Mouse (Mus musculus): ENCODE data around the gene Rnf126. TPM values are rescaled to one million over a fixed set of nuclear protein-coding genes. Genes with fewer than 3 reads are reported as not detected.
"Not testable (repeated sequence)": the region's sequence is repeated elsewhere in the genome, so short reads cannot be mapped to it uniquely, and the experiment has no call there.

Rnf126 gene
- polyA plus RNA-seq, 1 experiment from 2014 or later, result 118 TPM

DNA sequence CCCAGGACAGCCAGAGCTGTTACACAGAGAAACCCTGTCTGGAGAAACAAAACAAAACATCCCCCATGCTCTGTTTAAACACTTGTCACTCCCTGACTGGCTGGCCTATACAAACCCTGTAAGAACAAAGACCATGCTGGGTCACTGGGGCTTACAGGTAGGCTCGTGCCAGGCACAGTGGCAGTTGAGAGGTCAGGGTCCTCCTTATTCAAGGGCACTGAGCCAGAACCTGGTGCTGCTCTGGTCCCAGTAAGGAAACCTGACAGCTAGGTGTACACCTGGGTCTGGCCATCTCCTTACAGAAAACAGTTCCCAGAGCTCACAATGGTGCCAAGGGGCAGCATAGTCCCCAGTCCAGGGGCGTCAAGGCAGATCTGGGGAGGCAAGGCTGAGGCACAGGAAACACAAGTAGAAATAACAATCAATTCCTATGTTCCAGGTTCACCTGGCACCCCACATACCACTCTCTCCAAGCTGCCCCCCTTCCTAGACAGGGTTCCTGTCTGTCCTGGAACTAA is 1.5 kb downstream of the Rnf126 start:
- ATAC-seq (replicated peaks; ENCODE audit: low FRiP score) (no peak), DNase-seq (ENCODE audit: low spot score) (no peak)
- H3K4me2 ChIP-seq (ENCODE audit: low read depth, low read length, severe bottlenecking), result peak overlapping the region; percentile 91
- 68% methylated on average over 2 of the region's 2 CpGs for WGBS
- H3K9me3 ChIP-seq (ENCODE audit: control insufficient read depth, low read length), result no peaks in the 10 kb centered on the region
- no peaks in the 10 kb centered on the region for H3K27me3 ChIP-seq (ENCODE audit: control insufficient read depth, insufficient read depth, low read length)
- peak overlapping the region; percentile 96 for H3K4me3 ChIP-seq (ENCODE audit: low read depth, low read length)
- peaks cover 14% of the 10 kb centered on the region for H3K36me3 ChIP-seq (ENCODE audit: control insufficient read depth, insufficient read depth, low read length)
- peaks cover 10% of the 10 kb centered on the region for H3K4me1 ChIP-seq (replicated peaks; ENCODE audit: control insufficient read depth, insufficient read depth, low read length)
- peak overlapping the region; percentile 96 for H3K9ac ChIP-seq (ENCODE audit: low read length)
- H3K27ac ChIP-seq (ENCODE audit: low read depth, low read length), result no peak overlapping the region

DNA sequence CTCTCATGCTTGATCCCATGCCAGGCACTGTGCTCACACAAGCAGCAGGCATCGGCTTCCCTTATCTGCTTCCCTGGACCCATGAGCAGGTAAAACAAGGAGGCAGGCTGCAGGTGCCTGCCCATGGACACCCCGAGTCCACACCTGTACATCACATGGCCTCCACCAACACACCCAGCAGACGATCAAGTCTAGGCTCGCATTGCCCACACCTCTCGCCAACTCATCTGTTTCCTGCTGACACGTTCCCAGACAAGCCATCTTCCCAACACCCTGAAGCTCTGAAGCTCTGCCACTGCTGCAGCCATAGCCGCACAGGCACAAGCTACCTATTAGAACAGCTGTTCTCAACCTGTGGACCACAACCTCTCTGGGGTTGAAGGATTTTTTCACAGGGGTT is 2.5 kb downstream of the Rnf126 start:
- Histone ChIP-seq H3K4me1 (replicated peaks; ENCODE audit: control insufficient read depth, insufficient read depth, low read length) (peaks cover 10% of the 10 kb centered on the region), H3K27me3 (ENCODE audit: control insufficient read depth, insufficient read depth, low read length) (no peaks in the 10 kb centered on the region), H3K4me3 (ENCODE audit: low read depth, low read length) (no peak overlapping the region), H3K36me3 (ENCODE audit: control insufficient read depth, insufficient read depth, low read length) (peaks cover 15% of the 10 kb centered on the region), H3K9ac (ENCODE audit: low read length) (no peak overlapping the region), H3K27ac (ENCODE audit: low read depth, low read length) (no peak overlapping the region), H3K4me2 (ENCODE audit: low read depth, low read length, severe bottlenecking) (no peak overlapping the region), H3K9me3 (ENCODE audit: control insufficient read depth, low read length) (no peaks in the 10 kb centered on the region)
- DNase-seq (ENCODE audit: low spot score), result no peak
- WGBS, result 94% methylated on average over 7 of the region's 7 CpGs
- ATAC-seq (replicated peaks; ENCODE audit: low FRiP score), result no peak

DNA sequence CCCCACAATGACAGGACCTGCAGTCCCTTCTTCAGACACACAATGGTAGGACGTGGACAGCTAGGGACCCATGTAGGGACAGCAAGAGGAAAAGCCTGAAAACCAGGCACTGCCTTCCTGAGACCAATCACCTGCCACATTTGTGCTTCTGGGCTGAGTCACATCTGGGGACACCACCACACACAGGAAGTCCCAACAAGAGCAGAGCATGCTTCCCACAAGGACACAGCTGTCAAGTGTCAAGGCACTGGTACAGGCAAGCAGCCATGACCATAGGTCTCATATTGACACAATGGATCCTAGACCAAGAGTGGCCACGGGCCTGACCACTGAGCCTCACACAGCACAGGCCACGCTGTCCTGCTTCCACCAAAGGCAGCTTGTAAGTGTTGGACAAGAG is 3.9 kb downstream of the Rnf126 start:
- H3K9me3 ChIP-seq (ENCODE audit: control insufficient read depth, low read length), result no peaks in the 10 kb centered on the region
- no peak overlapping the region for H3K4me3 ChIP-seq (ENCODE audit: low read depth, low read length)
- DNase-seq (ENCODE audit: low spot score) (no peak), ATAC-seq (replicated peaks; ENCODE audit: low FRiP score) (no peak)
- no peak overlapping the region for H3K4me2 ChIP-seq (ENCODE audit: low read depth, low read length, severe bottlenecking)
- peaks cover 22% of the 10 kb centered on the region for H3K36me3 ChIP-seq (ENCODE audit: control insufficient read depth, insufficient read depth, low read length)
- H3K27ac ChIP-seq (ENCODE audit: low read depth, low read length), result no peak overlapping the region
- 97% methylated on average over 3 of the region's 3 CpGs for WGBS
- H3K4me1 ChIP-seq (replicated peaks; ENCODE audit: control insufficient read depth, insufficient read depth, low read length), result peaks cover 8% of the 10 kb centered on the region
- H3K9ac ChIP-seq (ENCODE audit: low read length), result no peak overlapping the region
- no peaks in the 10 kb centered on the region for H3K27me3 ChIP-seq (ENCODE audit: control insufficient read depth, insufficient read depth, low read length)

DNA sequence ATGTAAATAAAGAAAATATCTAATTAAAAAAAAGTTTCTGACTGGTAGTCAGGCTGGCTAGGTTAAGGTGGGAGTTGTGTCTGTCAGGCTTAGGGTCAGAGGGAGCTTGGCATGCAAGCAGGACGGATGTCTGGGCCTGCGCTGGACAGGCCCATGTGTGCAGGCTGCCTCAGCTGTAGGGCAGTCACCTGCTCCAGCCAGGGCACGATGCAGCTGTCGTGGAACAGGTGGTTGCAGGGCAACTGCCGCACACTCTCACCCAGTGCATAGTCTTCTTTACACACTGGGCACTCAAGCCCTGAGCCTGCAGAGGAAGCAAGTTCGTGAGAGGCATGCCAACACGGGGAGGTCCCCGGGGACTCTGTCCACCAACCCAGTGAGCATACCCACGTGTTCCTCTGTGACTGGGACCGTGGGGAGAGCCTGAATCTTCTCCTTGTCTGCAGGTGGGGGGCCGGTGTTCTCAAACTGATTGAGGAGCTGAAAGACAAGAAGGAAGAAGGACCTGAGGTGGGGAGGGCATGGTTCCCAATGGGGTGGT is 6.1 kb downstream of the Rnf126 start:
- Histone ChIP-seq H3K4me3 (ENCODE audit: low read depth, low read length) (no peak overlapping the region), H3K9me3 (ENCODE audit: control insufficient read depth, low read length) (no peaks in the 10 kb centered on the region), H3K9ac (ENCODE audit: low read length) (no peak overlapping the region), H3K27me3 (ENCODE audit: control insufficient read depth, insufficient read depth, low read length) (no peaks in the 10 kb centered on the region), H3K36me3 (ENCODE audit: control insufficient read depth, insufficient read depth, low read length) (peaks cover 27% of the 10 kb centered on the region), H3K4me1 (replicated peaks; ENCODE audit: control insufficient read depth, insufficient read depth, low read length) (peaks cover 3% of the 10 kb centered on the region), H3K27ac (ENCODE audit: low read depth, low read length) (no peak overlapping the region), H3K4me2 (ENCODE audit: low read depth, low read length, severe bottlenecking) (no peak overlapping the region)
- ATAC-seq (replicated peaks; ENCODE audit: low FRiP score), result no peak
- WGBS, result 93% methylated on average over 11 of the region's 11 CpGs
- DNase-seq (ENCODE audit: low spot score), result no peak

DNA sequence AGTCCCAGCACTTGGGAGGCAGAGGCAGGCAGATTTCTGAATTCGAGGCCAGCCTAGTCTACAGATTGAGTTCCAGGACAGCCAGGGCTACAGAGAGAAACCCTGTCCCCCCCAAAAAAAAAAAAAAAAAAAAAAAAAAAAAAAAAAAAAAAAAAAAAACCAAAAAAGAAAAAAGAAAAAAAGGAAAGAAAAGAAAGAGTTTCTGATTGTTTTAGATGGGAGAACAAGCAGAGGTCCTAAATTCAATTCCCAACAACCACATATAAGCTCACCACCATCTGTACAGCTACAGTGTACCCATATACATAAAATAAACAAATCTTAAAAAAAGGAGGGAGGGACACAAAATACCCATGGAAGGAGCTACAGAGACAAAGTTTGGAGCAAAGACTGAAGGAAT is 7.1 kb downstream of the Rnf126 start:
- not testable (repeated sequence) for H3K4me1 ChIP-seq (replicated peaks; ENCODE audit: control insufficient read depth, insufficient read depth, low read length); H3K27ac ChIP-seq (ENCODE audit: low read depth, low read length); H3K4me3 ChIP-seq (ENCODE audit: low read depth, low read length); DNase-seq (ENCODE audit: low spot score); H3K4me2 ChIP-seq (ENCODE audit: low read depth, low read length, severe bottlenecking); H3K27me3 ChIP-seq (ENCODE audit: control insufficient read depth, insufficient read depth, low read length); H3K9ac ChIP-seq (ENCODE audit: low read length); ATAC-seq (replicated peaks; ENCODE audit: low FRiP score); H3K9me3 ChIP-seq (ENCODE audit: control insufficient read depth, low read length)
- H3K36me3 ChIP-seq (ENCODE audit: control insufficient read depth, insufficient read depth, low read length), result peaks cover 27% of the 10 kb centered on the region
- WGBS, result 89% methylated on average over 1 of the region's 1 CpGs

DNA sequence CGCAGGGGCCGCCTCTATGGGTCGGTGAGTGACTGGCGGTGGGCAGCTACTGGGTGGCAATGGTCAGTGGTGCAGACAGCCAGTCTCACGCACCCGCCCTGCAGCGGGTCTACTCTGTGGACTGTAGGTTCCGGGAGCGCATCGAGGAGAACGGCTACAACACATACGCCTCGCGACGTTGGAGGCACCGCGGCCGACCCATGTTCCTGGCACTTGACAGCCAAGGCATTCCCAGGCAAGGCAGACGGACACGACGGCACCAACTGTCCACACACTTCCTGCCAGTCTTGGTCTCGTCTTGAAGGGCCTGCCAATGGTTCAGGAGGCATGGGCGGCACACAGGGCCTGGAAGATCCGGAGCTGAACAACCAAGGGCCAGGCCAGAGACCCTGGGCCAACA is 10.1 kb downstream of the Rnf126 start:
- Histone ChIP-seq H3K4me3 (ENCODE audit: low read depth, low read length) (no peak overlapping the region), H3K36me3 (ENCODE audit: control insufficient read depth, insufficient read depth, low read length) (peaks cover 25% of the 10 kb centered on the region), H3K27ac (ENCODE audit: low read depth, low read length) (no peak overlapping the region), H3K9me3 (ENCODE audit: control insufficient read depth, low read length) (no peaks in the 10 kb centered on the region), H3K4me2 (ENCODE audit: low read depth, low read length, severe bottlenecking) (no peak overlapping the region), H3K4me1 (replicated peaks; ENCODE audit: control insufficient read depth, insufficient read depth, low read length) (peaks cover 6% of the 10 kb centered on the region; the same call in 1 of the 2 replicates), H3K27me3 (ENCODE audit: control insufficient read depth, insufficient read depth, low read length) (no peaks in the 10 kb centered on the region), H3K9ac (ENCODE audit: low read length) (no peak overlapping the region)
- 89% methylated on average over 24 of the region's 24 CpGs for WGBS
- DNase-seq (ENCODE audit: low spot score), result no peak
- ATAC-seq (replicated peaks; ENCODE audit: low FRiP score), result no peak

DNA sequence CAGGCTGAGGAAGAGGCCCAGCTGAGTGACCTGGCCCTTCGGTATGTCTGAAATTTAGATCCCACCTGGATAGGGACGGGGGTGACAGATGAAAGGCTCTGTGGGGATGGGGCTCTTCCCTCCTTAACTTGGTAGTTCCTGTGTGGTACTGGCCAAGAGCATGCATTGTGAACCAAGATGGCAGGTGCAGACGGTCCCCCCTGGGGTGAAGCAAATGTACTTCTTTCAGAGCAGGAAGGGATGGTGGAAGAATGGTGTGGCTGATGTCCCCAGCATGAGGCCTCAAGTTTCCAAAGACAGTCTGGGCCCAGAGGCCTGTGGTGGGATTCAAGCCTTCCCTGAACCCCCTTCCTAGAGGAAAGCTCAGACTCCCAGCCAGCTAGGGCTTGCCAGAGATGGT is 10.9 kb downstream of the Rnf126 start:
- no peak overlapping the region for H3K9ac ChIP-seq (ENCODE audit: low read length)
- no peaks in the 10 kb centered on the region for H3K27me3 ChIP-seq (ENCODE audit: control insufficient read depth, insufficient read depth, low read length)
- H3K9me3 ChIP-seq (ENCODE audit: control insufficient read depth, low read length), result no peaks in the 10 kb centered on the region
- no peak overlapping the region for H3K27ac ChIP-seq (ENCODE audit: low read depth, low read length)
- ATAC-seq (replicated peaks; ENCODE audit: low FRiP score), result no peak
- no peak overlapping the region for H3K4me3 ChIP-seq (ENCODE audit: low read depth, low read length)
- no peak overlapping the region for H3K4me2 ChIP-seq (ENCODE audit: low read depth, low read length, severe bottlenecking)
- H3K36me3 ChIP-seq (ENCODE audit: control insufficient read depth, insufficient read depth, low read length), result peaks cover 17% of the 10 kb centered on the region; the same call in 1 of the 2 replicates
- H3K4me1 ChIP-seq (replicated peaks; ENCODE audit: control insufficient read depth, insufficient read depth, low read length), result peaks cover 6% of the 10 kb centered on the region; the same call in 1 of the 2 replicates
- WGBS, result 82% methylated on average over 3 of the region's 3 CpGs
- DNase-seq (ENCODE audit: low spot score), result no peak

DNA sequence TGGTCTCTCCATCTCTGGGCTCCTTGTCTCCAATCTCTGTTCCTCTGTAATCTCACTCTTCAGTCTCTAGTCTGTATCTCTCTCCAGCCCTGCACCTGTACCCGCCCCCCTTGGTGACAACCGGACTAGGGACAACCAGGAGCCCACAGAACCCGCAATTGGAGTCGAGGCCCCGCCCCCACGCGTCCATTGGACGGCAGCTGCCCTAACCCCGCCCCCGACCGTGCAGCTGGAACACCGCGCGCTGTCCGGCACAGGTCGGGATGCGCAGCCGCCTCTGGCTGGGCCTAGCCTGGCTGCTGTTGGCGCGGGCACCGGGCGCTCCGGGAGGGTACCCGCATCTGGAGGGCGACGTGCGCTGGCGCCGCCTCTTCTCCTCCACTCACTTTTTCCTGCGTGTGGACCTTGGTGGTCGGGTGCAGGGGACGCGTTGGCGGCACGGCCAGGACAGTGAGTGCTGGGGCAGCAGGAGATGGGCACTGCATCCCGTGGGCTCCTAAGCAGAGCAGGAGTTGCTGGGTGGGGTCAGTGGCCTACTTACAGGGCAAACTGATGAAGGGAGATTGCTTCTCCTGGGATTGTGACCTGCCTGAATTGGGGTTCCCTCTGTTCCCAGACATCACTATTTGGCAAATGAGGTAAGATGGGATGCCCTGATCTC is 11.8 kb downstream of the Rnf126 start, which contains the start of gene Fgf22:
Gene Fgf22, plus strand, starts transcription at position 221 of the 661 bp plus-strand sequence.
- Histone ChIP-seq H3K27ac (ENCODE audit: low read depth, low read length) (no peak within 1 kb of the TSS), H3K4me3 (ENCODE audit: low read depth, low read length) (peak within 1 kb of the TSS; percentile 20), H3K9ac (ENCODE audit: low read length) (peak within 1 kb of the TSS; percentile 10; the same call in 1 of the 2 replicates), H3K27me3 (ENCODE audit: control insufficient read depth, insufficient read depth, low read length) (no peaks in the 10 kb centered on the region), H3K36me3 (ENCODE audit: control insufficient read depth, insufficient read depth, low read length) (peaks cover 13% of the 10 kb centered on the region; the same call in 1 of the 2 replicates), H3K9me3 (ENCODE audit: control insufficient read depth, low read length) (no peaks in the 10 kb centered on the region), H3K4me1 (replicated peaks; ENCODE audit: control insufficient read depth, insufficient read depth, low read length) (peaks cover 6% of the 10 kb centered on the region; the same call in 1 of the 2 replicates), H3K4me2 (ENCODE audit: low read depth, low read length, severe bottlenecking) (peak within 1 kb of the TSS; percentile 66)
- WGBS, result 1% methylated on average over 36 of the region's 36 CpGs
- DNase-seq (ENCODE audit: low spot score), result peak; percentile 89
- peak; percentile 90 for ATAC-seq (replicated peaks; ENCODE audit: low FRiP score)

All from forebrain, embryonic 11.5 days (tissue).